Mouse (Mus musculus) gastrocnemius, adult 8-10 months (tissue): Measurements from ENCODE around the gene Gm20441. TPM values are rescaled to one million over a fixed set of nuclear protein-coding genes. Genes with fewer than 3 reads are reported as not detected.
"Not testable (repeated sequence)": the region's sequence is repeated elsewhere in the genome, so short reads cannot be mapped to it uniquely, and the experiment has no call there.

Experiments
- DNase-seq, 2 experiments: peaks; one replicate each; pipeline ENCODE4 v3.0.0; 2022; ENCODE audit warnings: low spot score in 2 of 2
- total RNA-seq, 4 experiments: library from RNA; stranded (reverse); gene quantifications; 2 replicates each; pipeline ENCODE4 v1.2.4; 2022

Gene Gm20441
- total RNA-seq, 4 experiments from 2014 or later = not detected

GRCm38 (mm10) chr10:75779206-75780174 lies 1.3 kb downstream of the Gm20441 start:
- no peak for DNase-seq

- DNase-seq = no peak
Observed at GRCm38 (mm10) chr10:75777885-75778284, 2.9 kb downstream of the Gm20441 start.

- DNase-seq = no peak
Observed at GRCm38 (mm10) chr10:75776562-75776961, 4.2 kb downstream of the Gm20441 start.

GRCm38 (mm10) chr10:75774587-75774986 lies 6.2 kb downstream of the Gm20441 start:
- no peak for DNase-seq

- no peak for DNase-seq
Observed at GRCm38 (mm10) chr10:75774102-75774501, 6.7 kb downstream of the Gm20441 start.

- DNase-seq = peak; percentile 58 to 81
Observed at GRCm38 (mm10) chr10:75772795-75773664, 7.7 kb downstream of the Gm20441 start, which contains the start of gene Ddt. TSS of gene Ddt (minus strand) at chr10:75773414.

GRCm38 (mm10) chr10:75767756-75768155 lies 13.0 kb downstream of the Gm20441 start:
- DNase-seq = not testable (repeated sequence)

GRCm38 (mm10) chr10:75766856-75767255 lies 13.9 kb downstream of the Gm20441 start:
- DNase-seq = no peak

GRCm38 (mm10) chr10:75764519-75765473 lies 16.0 kb downstream of the Gm20441 start:
- DNase-seq = peak; percentile 53 to 56

GRCm38 (mm10) chr10:75763682-75764518 lies 16.9 kb downstream of the Gm20441 start, which contains the start of gene Cabin1:
TSS of gene Cabin1 (minus strand) at chr10:75764341.
- peak; percentile 91 to 94 for DNase-seq

- DNase-seq = no peak
Observed at GRCm38 (mm10) chr10:75762413-75762812, 18.3 kb downstream of the Gm20441 start.

- DNase-seq = no peak
Observed at GRCm38 (mm10) chr10:75760311-75760710, 20.4 kb downstream of the Gm20441 start.

- DNase-seq = no peak
Observed at GRCm38 (mm10) chr10:75756719-75757118, 24.0 kb downstream of the Gm20441 start.

GRCm38 (mm10) chr10:75744017-75744416 lies 36.7 kb downstream of the Gm20441 start:
- peak; percentile 67 for DNase-seq

- no peak for DNase-seq
Observed at GRCm38 (mm10) chr10:75743369-75743768, 37.4 kb downstream of the Gm20441 start.

- no peak for DNase-seq
Observed at GRCm38 (mm10) chr10:75740866-75741265, 39.9 kb downstream of the Gm20441 start.

GRCm38 (mm10) chr10:75725449-75725848 lies 55.3 kb downstream of the Gm20441 start:
- DNase-seq = no peak
